Mouse (Mus musculus) left cerebral cortex, postnatal 36 days (tissue): ENCODE data around the gene Ces4a. TPM values are rescaled to one million over a fixed set of nuclear protein-coding genes. Genes with fewer than 3 reads are reported as not detected.
"Not testable (repeated sequence)": the region's sequence is repeated elsewhere in the genome, so short reads cannot be mapped to it uniquely, and the experiment has no call there.

ENCODE experiments used
- DNase-seq, 2 experiments: peaks; one replicate each; pipeline ENCODE4 v3.0.0; 2021 to 2022; ENCODE audit warnings: low spot score in 2 of 2, mixed read lengths in 1 of 2
- intact Hi-C: fragments of 180-260 bp; cut with DNase I; formaldehyde crosslinking; loops from one replicate; pipeline ENCODE4 v1.15.1; 2025
- total RNA-seq, 2 experiments: library from RNA; stranded (reverse); gene quantifications; 2 replicates each; pipeline ENCODE4 v1.2.3; 2021

Gene Ces4a
- not detected for total RNA-seq

GRCm38 (mm10) chr8:105131509-105131908 is at the start of gene Ces4a:
Gene Ces4a (plus strand): TSS chr8:105131800.
- DNase-seq, result no peak
- intact Hi-C loops, result no loop called here

DNA sequence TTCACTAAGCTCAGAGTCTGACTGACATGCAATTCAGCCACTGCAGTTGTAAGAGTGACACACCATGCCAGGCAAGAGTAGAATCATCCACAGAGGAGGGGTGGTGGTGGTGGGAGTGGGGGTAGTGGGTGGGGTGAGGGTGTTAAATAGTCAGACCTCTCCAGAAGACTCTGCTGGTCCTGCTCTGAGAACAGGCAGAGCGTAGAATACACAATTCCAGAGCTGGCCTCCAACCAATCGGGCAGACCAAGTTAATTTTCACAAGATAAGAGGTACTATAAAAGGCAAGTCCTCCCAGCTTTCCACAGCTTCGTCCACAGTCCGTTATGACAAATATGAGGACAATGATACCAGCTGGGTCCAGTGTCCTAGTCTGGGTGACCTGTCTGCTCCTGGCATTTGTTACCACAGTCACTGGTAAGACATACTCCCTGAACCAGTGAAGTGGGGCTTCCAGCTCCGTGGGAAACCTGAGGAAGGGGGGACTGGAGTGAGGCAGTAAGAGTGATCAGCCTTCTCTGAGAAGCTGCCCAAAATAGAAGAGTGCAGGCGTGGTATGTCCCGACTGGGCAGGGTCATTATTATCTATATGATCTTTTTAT is 48.0 kb upstream of the Ces4a start, which contains the start of gene Ces3b:
TSS of gene Ces3b (plus strand) at position 305 of the 602 bp plus-strand sequence.
- intact Hi-C loops, result no loop called here
- no peak for DNase-seq

- intact Hi-C loops, DNase-seq: not testable (repeated sequence)
These were observed 43.4 kb upstream of the Ces4a start for GRCm38 (mm10) chr8:105088166-105088565.

DNA sequence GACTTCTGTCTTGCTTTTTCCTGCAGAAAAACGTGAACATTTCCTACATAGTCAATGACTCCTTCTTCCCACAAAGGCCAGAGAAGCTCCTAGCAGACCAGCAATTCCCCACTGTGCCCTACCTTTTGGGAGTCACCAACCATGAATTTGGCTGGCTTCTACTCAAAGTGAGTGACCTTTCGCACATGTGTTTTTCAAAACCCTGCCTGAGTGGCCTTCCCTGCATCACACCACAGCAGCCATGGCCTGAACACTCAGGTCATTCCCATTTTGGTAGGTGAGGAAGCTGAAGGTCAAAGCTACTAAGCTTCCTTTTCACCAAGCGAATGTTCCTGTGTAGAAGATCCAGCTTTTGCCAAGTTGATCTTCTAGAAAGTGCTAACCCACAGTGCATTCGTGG is 43.0 kb upstream of the Ces4a start:
- no peak for DNase-seq
- intact Hi-C loops, result no loop called here

DNA sequence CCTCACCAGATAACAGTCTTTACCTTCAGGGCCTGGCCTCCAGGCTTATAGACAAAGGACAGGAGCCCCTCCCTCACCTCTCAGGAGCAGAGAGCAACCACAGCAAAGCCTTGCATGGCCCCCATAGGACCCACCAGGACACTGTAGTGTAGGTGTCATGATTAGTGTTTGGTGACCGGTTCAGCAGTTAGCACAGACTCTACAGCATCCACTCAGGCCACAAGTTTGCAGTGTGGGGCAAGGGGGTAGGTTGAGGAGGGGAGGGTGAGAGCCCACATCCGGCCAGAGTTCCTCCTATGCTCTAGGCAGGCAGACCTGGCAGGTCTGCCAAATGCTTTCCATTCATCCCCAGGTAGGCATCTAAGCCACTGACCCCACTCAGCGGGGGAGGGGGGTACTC is 37.6 kb upstream of the Ces4a start:
- DNase-seq, result no peak
- intact Hi-C loops, result no loop called here

DNA sequence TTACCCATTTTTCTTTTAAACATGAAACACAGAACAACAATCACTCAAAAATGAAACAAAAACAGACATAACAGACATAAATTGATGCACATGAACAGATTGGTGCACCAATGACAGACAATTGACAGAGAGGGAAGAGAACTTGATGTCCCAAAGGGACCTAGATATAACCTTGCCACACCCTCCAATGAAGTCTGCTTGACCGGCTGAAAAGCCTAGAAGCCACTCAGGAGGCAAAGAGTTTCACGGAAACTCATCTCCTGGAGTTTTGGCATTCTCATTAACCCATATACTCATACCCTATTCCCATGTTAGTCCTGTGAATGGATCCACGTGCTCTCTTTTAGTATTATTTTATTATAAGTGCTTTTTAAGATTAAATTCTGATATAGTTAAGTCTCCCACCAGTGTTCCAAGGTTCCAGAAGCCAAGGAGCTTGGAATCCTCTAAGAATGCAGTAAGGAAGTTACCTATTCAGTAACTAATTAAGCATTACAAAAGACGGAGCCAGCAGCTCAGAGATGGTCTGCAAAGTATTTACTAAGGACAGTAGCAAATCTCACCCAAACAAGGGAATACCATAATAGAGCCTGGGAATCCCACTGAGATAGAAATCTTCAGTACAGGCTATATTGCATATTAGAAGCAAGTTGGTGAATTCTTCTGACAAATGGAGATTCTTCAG is 29.4 kb upstream of the Ces4a start:
- intact Hi-C loops, DNase-seq: not testable (repeated sequence)

GRCm38 (mm10) chr8:105103701-105104100 is 27.9 kb upstream of the Ces4a start:
- DNase-seq, intact Hi-C loops: not testable (repeated sequence)

DNA sequence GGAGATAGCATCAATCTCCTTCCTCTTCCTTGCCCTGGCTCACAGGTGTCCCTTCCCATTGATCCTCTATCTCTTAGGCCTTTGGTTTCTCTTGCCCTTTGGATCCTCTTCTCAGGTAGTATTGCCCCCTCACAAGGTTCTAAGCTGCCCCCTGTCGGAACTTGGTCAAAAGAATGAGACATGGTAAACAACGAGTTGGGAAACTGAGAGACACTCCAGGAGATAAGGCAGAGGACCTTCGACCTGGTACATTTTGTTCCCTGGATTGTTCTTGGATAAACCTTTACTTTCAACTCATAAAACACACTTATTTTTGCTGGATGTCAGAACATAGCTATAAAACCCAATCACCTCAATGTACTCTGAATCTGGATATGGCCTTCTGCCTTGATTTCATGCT is 27.4 kb upstream of the Ces4a start:
- DNase-seq, result no peak
- intact Hi-C loops, result no loop called here

GRCm38 (mm10) chr8:105129864-105130263 is 1.7 kb upstream of the Ces4a start:
- DNase-seq, result no peak
- intact Hi-C loops, result no loop called here

GRCm38 (mm10) chr8:105138423-105138822 is 6.8 kb downstream of the Ces4a start:
- intact Hi-C loops, result loop anchor here (2.0 kb wide), 1 partner anchor 80 kb away; no protein-coding TSS in a partner anchor

DNA sequence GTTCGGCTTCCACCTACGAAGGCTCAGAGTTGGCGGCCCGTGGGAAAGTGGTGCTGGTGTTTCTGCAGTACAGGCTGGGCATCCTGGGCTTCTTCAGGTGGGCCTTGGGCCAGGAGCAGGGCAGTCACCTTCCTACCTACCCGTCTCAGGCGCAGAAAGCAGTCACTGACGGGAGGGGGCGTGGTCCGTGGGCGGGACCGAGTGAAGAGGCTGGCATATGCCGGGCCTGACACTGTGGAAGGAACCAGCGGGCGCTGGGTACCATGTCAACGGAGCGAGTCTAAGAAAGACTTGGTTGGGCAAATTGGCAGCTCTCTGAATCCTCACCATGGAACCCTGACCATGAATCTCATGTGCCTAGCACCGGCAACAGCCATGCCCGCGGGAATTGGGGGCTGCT is 10.8 kb downstream of the Ces4a start:
- intact Hi-C loops, result no loop called here
- DNase-seq, result no peak

More at GRCm38 (mm10) chr8:105138423-105138822, 6.8 kb downstream of the Ces4a start:
- peak in 1 of 2 experiments; percentile 27 for DNase-seq

- intact Hi-C loops, result no loop called here
These were observed 20.1 kb downstream of the Ces4a start for GRCm38 (mm10) chr8:105151654-105152053.

DNA sequence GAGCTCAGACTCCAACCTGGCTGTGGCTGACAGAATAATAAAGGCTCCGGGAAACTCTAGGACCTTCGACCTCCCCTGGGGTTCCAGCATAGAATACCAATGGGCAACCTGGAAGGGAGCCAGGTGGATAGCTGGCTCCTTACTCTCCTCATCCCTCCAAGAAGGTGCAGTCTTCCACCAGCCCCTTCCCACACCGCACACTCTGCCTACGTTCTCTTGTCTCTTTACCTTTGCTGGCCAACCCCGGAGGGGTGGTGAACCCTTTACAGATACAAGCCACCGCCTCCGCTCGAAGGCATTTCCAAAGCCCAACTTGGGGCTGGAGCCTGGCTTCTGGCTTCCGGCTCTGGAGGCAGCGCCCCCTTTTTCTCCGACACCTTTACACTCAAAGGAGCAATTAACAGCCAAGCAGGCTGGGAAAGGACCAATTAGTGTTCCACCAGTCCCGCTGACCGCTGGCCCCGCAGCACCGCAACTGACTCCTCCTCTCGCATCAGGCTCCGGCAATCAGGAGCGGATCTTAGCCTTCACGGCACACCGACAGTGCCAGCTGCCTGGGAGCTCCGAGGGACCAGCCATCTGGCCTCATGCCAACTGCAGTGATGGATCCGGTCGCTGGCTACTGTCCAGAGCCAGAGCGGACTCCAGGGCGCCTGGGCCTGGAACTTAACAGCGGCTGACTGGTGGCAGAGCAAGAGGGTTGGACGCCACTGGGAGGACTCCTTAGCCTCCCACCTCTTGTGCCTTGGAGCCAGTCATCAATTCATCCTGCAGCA is 21.2 kb downstream of the Ces4a start:
- intact Hi-C loops, result no loop called here

More at GRCm38 (mm10) chr8:105151654-105152053, 20.1 kb downstream of the Ces4a start:
- no peak for DNase-seq

DNA sequence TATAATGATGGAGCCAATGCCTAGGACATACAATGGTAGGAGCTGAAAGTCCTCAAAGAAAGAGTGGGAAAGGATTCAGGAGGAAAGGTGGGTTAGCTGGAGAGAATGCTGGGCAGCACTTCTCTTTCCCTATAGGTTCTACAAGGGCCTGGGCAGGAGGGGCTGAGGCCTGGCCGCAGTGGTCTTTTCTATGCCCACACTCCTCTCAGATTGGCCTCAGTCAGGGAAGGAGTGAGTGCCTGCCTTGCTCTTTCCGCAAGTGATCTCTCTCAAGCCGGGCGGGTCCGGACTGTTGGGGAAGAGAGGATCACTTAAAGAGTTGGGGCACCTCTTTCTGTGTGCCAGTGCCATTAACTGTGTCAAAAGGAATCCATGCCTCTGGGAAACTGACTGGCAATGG is 22.7 kb downstream of the Ces4a start:
- DNase-seq, result no peak
- intact Hi-C loops, result no loop called here

More for the DNA sequence above, 21.2 kb downstream of the Ces4a start:
- DNase-seq, result peak; percentile 44 to 64

GRCm38 (mm10) chr8:105155091-105155745 is 23.6 kb downstream of the Ces4a start:
- DNase-seq, result no peak
- intact Hi-C loops, result no loop called here

- DNase-seq, result no peak
These were observed 26.0 kb downstream of the Ces4a start for GRCm38 (mm10) chr8:105157555-105157954.

GRCm38 (mm10) chr8:105158084-105158483 is 26.5 kb downstream of the Ces4a start:
- intact Hi-C loops, result no loop called here
- DNase-seq, result no peak

More at GRCm38 (mm10) chr8:105157555-105157954, 26.0 kb downstream of the Ces4a start:
- intact Hi-C loops, result no loop called here

- DNase-seq, result no peak
- intact Hi-C loops, result no loop called here
These were observed 29.6 kb downstream of the Ces4a start for GRCm38 (mm10) chr8:105161121-105161652.

- no peak for DNase-seq
- intact Hi-C loops, result no loop called here
These were observed 32.8 kb downstream of the Ces4a start for GRCm38 (mm10) chr8:105164272-105164902.
